Mouse (Mus musculus) bone marrow, adult 2 months (tissue): Measurements from ENCODE around the gene 1700031F05Rik. TPM values are rescaled to one million over a fixed set of nuclear protein-coding genes. Genes with fewer than 3 reads are reported as not detected.
"Not testable (repeated sequence)": the region's sequence is repeated elsewhere in the genome, so short reads cannot be mapped to it uniquely, and the experiment has no call there.

Experiments used
- H3K27ac ChIP-seq: fragments of 200-500 bp; 2 replicates; pipeline ENCODE4 v1.5.1; 2012; ENCODE audit warnings: low read depth, mild to moderate bottlenecking, control low read depth, inconsistent platforms, low read length; ENCODE audit not compliant: control insufficient read depth, poor library complexity, insufficient read depth
- H3K4me1 ChIP-seq: fragments of 200-500 bp; 2 replicates; pipeline ENCODE4 v1.6.1; 2011; ENCODE audit warnings: low read length; ENCODE audit not compliant: control insufficient read depth, insufficient read depth
- H3K4me3 ChIP-seq: fragments of 200-500 bp; replicated peaks from 2 replicates; pipeline ENCODE3; 2011; ENCODE audit warnings: mild to moderate bottlenecking, low read depth, low read length, control low read depth; ENCODE audit not compliant: control insufficient read depth
- CTCF ChIP-seq: fragments of 200-500 bp; IDR thresholded peaks from 2 replicates; pipeline ENCODE4 v1.5.1; 2011; ENCODE audit warnings: low read length, control low read depth; ENCODE audit not compliant: control insufficient read depth, insufficient read depth
- POLR2A ChIP-seq: fragments of 200-500 bp; IDR thresholded peaks from 2 replicates; pipeline ENCODE4 v1.6.1; 2011; ENCODE audit warnings: low read depth, mild to moderate bottlenecking, control low read depth, low read length, borderline replicate concordance; ENCODE audit not compliant: control insufficient read depth
- whole genome bisulfite sequencing: fragments of 180-500 bp; shearing (Covaris S2); methylation state at CpG from one replicate; pipeline ENCODE4 v1.1.7; 2018; 5-methylcytosine and 5-hydroxymethylcytosine counted together
- polyA plus RNA-seq: library from polyadenylated mRNA; stranded (reverse); fragments of >200 nt; gene quantifications from 2 replicates; pipeline ENCODE4 v1.2.4, GENCODE M21; 2011; ENCODE audit warnings: low replicate concordance; ENCODE audit not compliant: missing spikeins, insufficient read depth, insufficient read length

Gene 1700031F05Rik
- polyA plus RNA-seq = not detected in 2 replicates

DNA sequence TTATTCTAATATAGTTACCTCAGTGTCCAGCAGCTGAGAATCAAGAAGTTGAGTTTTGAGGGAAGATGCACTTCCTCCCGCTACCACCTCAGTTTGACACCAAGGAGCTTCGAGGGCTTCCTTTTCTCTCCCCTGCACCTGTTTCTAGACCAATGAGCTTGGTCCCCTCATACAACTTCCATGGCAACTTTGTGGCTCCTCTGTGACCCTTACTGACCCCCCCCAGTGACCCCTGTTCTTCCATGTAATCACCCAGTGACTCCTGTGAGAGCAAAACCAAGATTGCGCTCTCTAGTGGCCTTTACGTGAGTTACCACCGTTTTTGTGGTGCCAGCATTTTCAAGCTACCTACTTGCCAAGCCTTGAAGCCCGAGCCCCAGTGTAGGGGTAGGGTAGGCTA, at the start of gene 1700031F05Rik:
TSS of gene 1700031F05Rik (minus strand) at position 101 of the 400 bp plus-strand sequence.
- WGBS = 76% methylated on average over 6 of the region's 6 CpGs
- TF ChIP-seq CTCF = no peak
- no peak for TF ChIP-seq POLR2A

DNA sequence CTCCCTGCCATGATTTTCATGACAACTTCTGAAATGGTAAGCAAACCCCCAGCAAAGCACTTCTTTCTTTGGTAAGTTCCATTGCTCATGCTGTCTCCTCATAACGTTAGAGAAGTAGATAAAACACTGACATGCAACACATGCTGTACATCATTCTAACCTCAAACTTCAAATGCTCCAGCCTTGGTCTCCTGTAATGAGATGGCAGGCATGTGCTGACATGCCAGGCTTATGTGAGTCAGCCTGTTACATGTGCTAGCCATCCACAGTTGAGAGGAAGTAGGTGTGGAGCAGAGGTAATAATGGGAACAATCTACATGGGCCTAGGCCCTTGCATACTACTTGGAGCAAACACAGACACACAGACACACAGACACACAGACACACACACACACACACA, 47.1 kb upstream of the 1700031F05Rik start:
- not testable (repeated sequence) for H3K4me3 ChIP-seq, H3K4me1 ChIP-seq, H3K27ac ChIP-seq
- WGBS = 63% methylated on average over 1 of the region's 1 CpGs

More for the DNA sequence above, at the start of gene 1700031F05Rik:
- H3K27ac ChIP-seq = no peak within 1 kb of the TSS
- H3K4me3 ChIP-seq = no peak within 1 kb of the TSS
- H3K4me1 ChIP-seq = no peaks in the 10 kb centered on the region

DNA sequence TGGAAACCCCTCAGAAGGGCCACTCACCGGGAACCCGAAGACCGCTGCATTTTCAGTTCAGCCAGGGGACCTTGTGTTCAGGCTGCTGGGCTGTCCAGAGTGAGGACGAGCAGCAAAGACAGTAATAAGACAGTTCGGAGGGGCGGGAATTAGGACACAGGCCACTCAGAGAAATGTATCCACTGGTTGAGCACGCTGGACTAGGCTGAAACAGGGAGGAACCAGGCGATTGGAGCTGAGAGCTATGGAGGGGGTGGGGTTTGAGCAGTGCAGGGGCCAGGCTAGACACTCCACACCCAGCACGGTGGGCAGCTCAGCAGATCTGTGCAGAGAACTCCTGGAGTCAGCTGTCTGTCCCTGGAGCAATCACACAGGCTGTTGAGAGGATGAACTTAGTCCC, 40.8 kb upstream of the 1700031F05Rik start, which contains the start of the genes Dmrtc1a and 1700011M02Rik:
TSS of gene Dmrtc1a (minus strand) at position 101 of the 400 bp plus-strand sequence.
TSS of gene 1700011M02Rik (plus strand) at position 319 of the 400 bp plus-strand sequence.
- not testable (repeated sequence) for H3K27ac ChIP-seq, H3K4me1 ChIP-seq, H3K4me3 ChIP-seq
- 73% methylated on average over 6 of the region's 9 CpGs for WGBS

GRCm38 (mm10) chrX:102854516-102854915, 13.3 kb downstream of the 1700031F05Rik start, which contains the start of gene Dmrtc1c2:
Gene Dmrtc1c2, minus strand, starts transcription at chrX:102854616.
- not testable (repeated sequence) for H3K27ac ChIP-seq, H3K4me1 ChIP-seq, H3K4me3 ChIP-seq
- WGBS = 76% methylated on average over 4 of the region's 13 CpGs

- H3K4me3 ChIP-seq = no peak overlapping the region
- WGBS = 51% methylated on average over 4 of the region's 4 CpGs
- H3K27ac ChIP-seq = no peak overlapping the region
- no peak for TF ChIP-seq CTCF
- TF ChIP-seq POLR2A = no peak
- H3K4me1 ChIP-seq = no peaks in the 10 kb centered on the region
These were observed 55.5 kb downstream of the 1700031F05Rik start for GRCm38 (mm10) chrX:102812311-102812710.

Other genes with a start within 250 kb of the 1700031F05Rik start
- 1.5 and 2.2 TPM in 2 replicates for gene Phka1, start 223.7 kb downstream of the 1700031F05Rik start, polyA plus RNA-seq
- gene Gm3880, start 181.0 kb downstream of the 1700031F05Rik start, polyA plus RNA-seq = not detected in 2 replicates
- not detected in 2 replicates for gene Gm9112, start 160.3 kb downstream of the 1700031F05Rik start, polyA plus RNA-seq
- gene Dmrtc1b, start 160.1 kb downstream of the 1700031F05Rik start, polyA plus RNA-seq = not detected in 2 replicates
- not detected in 2 replicates for gene Dmrtc1c1, start 65.0 kb downstream of the 1700031F05Rik start, polyA plus RNA-seq
- not detected in 2 replicates for gene Dmrtc1c2, start 13.4 kb downstream of the 1700031F05Rik start, polyA plus RNA-seq
- not detected in 2 replicates for gene Dmrtc1a, start 40.7 kb upstream of the 1700031F05Rik start, polyA plus RNA-seq
- gene 1700011M02Rik, start 40.9 kb upstream of the 1700031F05Rik start, polyA plus RNA-seq = not detected in 2 replicates
- not detected in 2 replicates for gene 1700018G05Rik, start 60.4 kb upstream of the 1700031F05Rik start, polyA plus RNA-seq